Mouse (Mus musculus): ENCODE measurements around the gene Sp4. TPM values are rescaled to one million over a fixed set of nuclear protein-coding genes. Genes with fewer than 3 reads are reported as not detected.

Gene Sp4
- polyA plus RNA-seq, 1 experiment from 2014 or later: 6.4 TPM

Other genes with a start within 250 kb of the Sp4 start
- gene Dnah11, start 102.4 kb downstream of the Sp4 start, polyA plus RNA-seq (2015; fragmentation: Nextera tagmentation; extraction: Ambion mirVana): 0.03 TPM in 2 replicates